Mouse (Mus musculus) stomach, postnatal 0 days (tissue): ENCODE measurements around the gene Smcr8. TPM values are rescaled to one million over a fixed set of nuclear protein-coding genes. Genes with fewer than 3 reads are reported as not detected.

ENCODE experiments used
- ATAC-seq: fragments of 200-750 bp; cut with Nextera tagmentation; 2 replicates; pipeline ENCODE4 v1.8.0; 2017; ENCODE audit not compliant: low FRiP score, low TSS enrichment
- DNase-seq: peaks from one replicate; pipeline ENCODE4 v3.0.0-alpha.2; 2016; ENCODE audit warnings: low spot score
- H3K27ac ChIP-seq: fragments of 300-500 bp; sonication (generic); replicated peaks from 2 replicates; pipeline ENCODE4 v1.5.1; 2014; ENCODE audit warnings: mild to moderate bottlenecking, control low read depth
- H3K27me3 ChIP-seq: fragments of 300-500 bp; sonication (generic); 2 replicates; pipeline ENCODE4 v1.6.1; 2014; ENCODE audit warnings: low read length; ENCODE audit not compliant: control insufficient read depth, insufficient read depth
- H3K36me3 ChIP-seq: fragments of 300-500 bp; sonication (generic); 2 replicates; pipeline ENCODE4 v1.6.1; 2014; ENCODE audit warnings: low read length, mixed read lengths; ENCODE audit not compliant: control insufficient read depth, insufficient read depth
- H3K4me1 ChIP-seq: fragments of 300-500 bp; sonication (generic); replicated peaks from 2 replicates; pipeline ENCODE4 v1.6.1; 2014; ENCODE audit warnings: antibody characterized with exemption; ENCODE audit not compliant: control insufficient read depth, insufficient read depth
- H3K4me2 ChIP-seq: fragments of 300-500 bp; sonication (generic); replicated peaks from 2 replicates; pipeline ENCODE4 v1.6.1; 2014; ENCODE audit warnings: low read depth, mild to moderate bottlenecking, control low read depth, moderate library complexity
- H3K4me3 ChIP-seq: fragments of 300-500 bp; sonication (generic); 2 replicates; pipeline ENCODE4 v1.5.1; 2014; ENCODE audit warnings: low read depth, low read length, control low read depth
- H3K9ac ChIP-seq: fragments of 300-500 bp; sonication (generic); 2 replicates; pipeline ENCODE4 v1.6.1; 2014; ENCODE audit warnings: mild to moderate bottlenecking, low read length, control low read depth, mixed read lengths
- H3K9me3 ChIP-seq: fragments of 300-500 bp; sonication (generic); 2 replicates; pipeline ENCODE4 v1.6.1; 2016; ENCODE audit warnings: low read length; ENCODE audit not compliant: control insufficient read depth
- CTCF ChIP-seq: IDR thresholded peaks from 2 replicates; pipeline ENCODE4 v1.5.1; 2016; ENCODE audit warnings: antibody characterized with exemption, low read depth, mild to moderate bottlenecking, moderate library complexity
- EP300 ChIP-seq: optimal IDR thresholded peaks from 2 replicates; pipeline ENCODE3; 2016; ENCODE audit warnings: antibody characterized with exemption
- WGBS: fragments of 180-500 bp; shearing (Covaris S2); extraction: QIAGEN DNeasy Blood & Tissue Kit; methylation state at CpG from one replicate; pipeline ENCODE4 v1.1.7; 2014; 5-methylcytosine and 5-hydroxymethylcytosine counted together
- polyA plus RNA-seq: library from polyadenylated mRNA; unstranded; fragments of >200 nt; fragmentation: Nextera tagmentation; extraction: Ambion mirVana; gene quantifications from 2 replicates; pipeline ENCODE4 v1.2.1, GENCODE M21; 2015

The Smcr8 gene
- 1.7 and 1.9 TPM in 2 replicates for polyA plus RNA-seq

- TF ChIP-seq EP300, result no peak
- no peak for TF ChIP-seq CTCF
- Histone ChIP-seq H3K4me1 (peaks cover 18% of the 10 kb centered on the region), H3K9ac (peak within 1 kb of the TSS; percentile 87), H3K4me2 (peak within 1 kb of the TSS; percentile 96), H3K27ac (peak within 1 kb of the TSS; percentile 95), H3K27me3 (no peaks in the 10 kb centered on the region), H3K4me3 (peak within 1 kb of the TSS; percentile 82), H3K36me3 (no peaks in the 10 kb centered on the region), H3K9me3 (no peaks in the 10 kb centered on the region)
- DNase-seq (peak; percentile 90), ATAC-seq (peak; percentile 96)
- under 1% methylated on average over 62 of the region's 62 CpGs for WGBS
These were observed at the start of gene Smcr8, which contains the start of gene Top3a for GRCm38 (mm10) chr11:60776829-60777740. Gene Smcr8, plus strand, starts transcription at chr11:60777524. Gene Top3a, minus strand, starts transcription at chr11:60777365.

- Histone ChIP-seq H3K36me3 (peaks cover 16% of the 10 kb centered on the region), H3K27me3 (no peaks in the 10 kb centered on the region), H3K27ac (peak within 1 kb of the TSS; percentile 92), H3K4me2 (peak within 1 kb of the TSS; percentile 71), H3K4me1 (no peaks in the 10 kb centered on the region; the same call in 1 of the 2 replicates), H3K9me3 (no peaks in the 10 kb centered on the region), H3K9ac (peak within 1 kb of the TSS; percentile 92), H3K4me3 (peak within 1 kb of the TSS; percentile 85)
- DNase-seq, result peak; percentile 96
- peak; percentile 92 for ATAC-seq
- no peak for TF ChIP-seq EP300
- 0 out of 2 replicates have a peak, but pooled peaks have one; percentile 3 for TF ChIP-seq CTCF
- under 1% methylated on average over 44 of the region's 44 CpGs for WGBS
These were observed 49.0 kb upstream of the Smcr8 start, which contains the start of gene Mief2 for GRCm38 (mm10) chr11:60728260-60728761. Gene Mief2, plus strand, starts transcription at chr11:60728398.

GRCm38 (mm10) chr11:60729217-60729641 is 48.1 kb upstream of the Smcr8 start:
- Histone ChIP-seq H3K36me3 (peaks cover 8% of the 10 kb centered on the region), H3K27ac (peak overlapping the region; percentile 92; the same call in 1 of the 2 replicates), H3K9me3 (no peaks in the 10 kb centered on the region), H3K27me3 (no peaks in the 10 kb centered on the region), H3K4me1 (no peaks in the 10 kb centered on the region; the same call in 1 of the 2 replicates), H3K4me3 (0 out of 2 replicates have a peak overlapping the region, but pooled peaks have one; percentile 85), H3K4me2 (peak overlapping the region; percentile 71), H3K9ac (no peak overlapping the region)
- no peak for ATAC-seq
- DNase-seq, result no peak
- 61% methylated on average over 6 of the region's 6 CpGs for WGBS
- TF ChIP-seq CTCF (no peak), EP300 (no peak)

- no peak overlapping the region for H3K27ac ChIP-seq
- no peaks in the 10 kb centered on the region for H3K27me3 ChIP-seq
- ATAC-seq (no peak), DNase-seq (no peak)
- H3K4me2 ChIP-seq, result no peak overlapping the region
- no peak for TF ChIP-seq CTCF
- TF ChIP-seq EP300, result no peak
- 83% methylated on average over 9 of the region's 9 CpGs for WGBS
- H3K9me3 ChIP-seq, result no peaks in the 10 kb centered on the region
- H3K4me1 ChIP-seq, result no peaks in the 10 kb centered on the region; the same call in 1 of the 2 replicates
- peaks cover 3% of the 10 kb centered on the region; the same call in 1 of the 2 replicates for H3K36me3 ChIP-seq
- H3K9ac ChIP-seq, result no peak overlapping the region
- H3K4me3 ChIP-seq, result no peak overlapping the region
These were observed 47.2 kb upstream of the Smcr8 start for GRCm38 (mm10) chr11:60730169-60730568.

DNA sequence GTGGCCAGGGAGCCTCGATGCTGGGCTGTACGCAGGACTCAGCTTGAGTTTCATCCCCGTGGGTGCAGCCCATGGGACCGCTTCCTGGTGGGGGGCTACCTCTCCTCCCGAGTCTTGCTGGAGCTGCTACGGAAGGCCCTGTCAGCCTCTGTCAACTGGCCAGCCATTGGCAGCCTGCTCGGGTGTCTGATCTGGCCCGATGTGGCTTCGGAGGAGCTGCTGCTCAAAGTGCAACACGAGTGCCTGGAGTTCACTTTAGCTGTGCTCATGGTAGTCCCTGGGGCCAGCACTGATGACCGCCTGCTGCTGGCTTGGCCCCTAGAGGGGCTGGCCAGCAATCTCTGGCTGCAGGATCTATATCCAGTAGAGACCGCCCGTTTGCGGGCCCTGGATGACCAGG is 46.1 kb upstream of the Smcr8 start:
- ATAC-seq, result no peak

More for the DNA sequence above, 46.1 kb upstream of the Smcr8 start:
- TF ChIP-seq EP300 (no peak), CTCF (no peak)
- no peaks in the 10 kb centered on the region; the same call in 1 of the 2 replicates for H3K4me1 ChIP-seq
- DNase-seq, result no peak
- H3K27me3 ChIP-seq, result no peaks in the 10 kb centered on the region
- H3K4me2 ChIP-seq, result no peak overlapping the region
- H3K36me3 ChIP-seq, result peaks cover 3% of the 10 kb centered on the region; the same call in 1 of the 2 replicates
- no peak overlapping the region for H3K9ac ChIP-seq
- H3K9me3 ChIP-seq, result no peaks in the 10 kb centered on the region
- H3K4me3 ChIP-seq, result no peak overlapping the region
- no peak overlapping the region for H3K27ac ChIP-seq
- 92% methylated on average over 14 of the region's 14 CpGs for whole genome bisulfite sequencing
